Mouse (Mus musculus) T-helper 17 cell (primary cell): ENCODE measurements around the gene Ccdc184.

Source experiments
- in situ Hi-C, 2 experiments: fragments of 300-600 bp; cut with MboI, MseI; formaldehyde crosslinking; loops; 1 replicate in 1 of 2; 2 replicates in 1 of 2; pipeline ENCODE4 v1.15.1; 2025; ENCODE audit warnings: high pct_unique_total_duplicates in 2 of 2

Ccdc184 gene

GRCm38 (mm10) chr15:98213336-98213870, 46.4 kb downstream of the Ccdc184 start:
- in situ Hi-C loops: loop anchor here in 1 of 2 experiments (25.0 kb wide), 1 partner anchor 1299 kb away; no protein-coding TSS in a partner anchor

- in situ Hi-C loops: loop anchor here in 1 of 2 experiments (25.0 kb wide), 1 partner anchor 1298 kb away; no protein-coding TSS in a partner anchor
Observed at GRCm38 (mm10) chr15:98214130-98214529, 47.2 kb downstream of the Ccdc184 start.
